Mouse (Mus musculus): Measurements from ENCODE around the gene Kif28.
"Not testable (repeated sequence)": the region's sequence is repeated elsewhere in the genome, so short reads cannot be mapped to it uniquely, and the experiment has no call there.

Kif28 gene

DNA sequence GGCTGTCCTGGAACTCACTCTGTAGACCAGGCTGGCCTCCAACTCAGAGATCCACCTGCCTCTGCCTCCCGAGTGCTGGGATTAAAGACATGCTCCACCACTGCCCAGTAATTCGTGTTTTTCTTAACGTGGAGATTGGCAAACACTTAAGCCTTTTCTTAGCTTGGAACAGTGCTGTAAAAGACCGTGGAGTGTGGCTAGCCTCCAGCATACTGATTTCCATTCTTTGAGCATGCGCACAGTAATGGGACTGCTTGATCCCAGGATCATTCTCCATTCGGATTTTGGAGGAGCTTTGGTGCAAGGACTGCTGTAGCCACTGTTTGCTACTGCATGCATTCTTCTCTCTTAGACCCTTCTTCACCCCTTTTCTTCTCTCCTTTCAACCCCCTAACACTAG lies 55.6 kb downstream of the Kif28 start:
- DNase-seq = no peak

- DNase-seq = no peak
These were observed 56.2 kb downstream of the Kif28 start for GRCm38 (mm10) chr1:179688914-179689313.

- DNase-seq = no peak
These were observed 56.7 kb downstream of the Kif28 start for GRCm38 (mm10) chr1:179688415-179688814.

- peak; percentile 59 to 77 for DNase-seq
These were observed 57.1 kb downstream of the Kif28 start for GRCm38 (mm10) chr1:179687966-179688365.

DNA sequence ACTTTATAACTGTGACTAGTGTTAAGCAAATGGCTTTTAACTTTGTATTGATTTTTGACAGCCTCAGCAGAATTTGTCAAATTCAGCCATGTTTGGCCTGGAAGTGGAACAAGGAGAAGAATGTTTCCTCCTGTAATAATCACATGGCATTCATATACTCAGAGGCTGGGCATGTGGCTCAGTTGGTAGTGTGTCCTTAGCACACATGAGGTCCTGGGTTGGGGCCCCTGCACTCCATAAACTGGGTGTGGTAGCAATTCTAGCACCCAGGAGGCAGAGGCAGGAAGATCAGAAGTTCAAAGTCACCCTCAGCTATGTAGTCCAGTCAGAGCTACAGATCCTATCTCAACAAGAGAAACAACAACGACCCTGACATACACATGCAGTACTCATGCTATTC lies 57.8 kb downstream of the Kif28 start:
- no peak for DNase-seq

- no peak for DNase-seq
These were observed 58.3 kb downstream of the Kif28 start for GRCm38 (mm10) chr1:179686781-179687180.

DNA sequence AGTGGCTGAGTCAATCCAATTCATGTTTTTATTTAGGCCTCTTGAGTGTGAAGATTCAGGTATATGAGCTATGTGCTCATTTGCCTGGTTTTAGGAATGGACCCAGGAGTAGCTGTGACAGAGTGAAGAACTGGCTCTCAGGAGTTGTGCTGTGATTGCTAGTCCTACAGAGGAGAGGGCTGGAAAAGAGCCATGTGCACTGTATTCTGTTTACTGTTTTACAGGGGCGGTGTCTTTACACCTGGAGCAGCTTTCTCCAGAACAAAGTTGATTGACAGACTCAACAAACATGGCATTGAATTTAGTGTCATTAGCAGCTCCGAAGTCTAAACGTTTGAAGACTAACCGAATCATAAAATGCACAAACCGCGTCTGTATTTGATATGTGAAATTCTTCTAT lies 58.7 kb downstream of the Kif28 start:
- no peak for DNase-seq

GRCm38 (mm10) chr1:179682753-179683152 lies 62.3 kb downstream of the Kif28 start:
- not testable (repeated sequence) for DNase-seq

DNA sequence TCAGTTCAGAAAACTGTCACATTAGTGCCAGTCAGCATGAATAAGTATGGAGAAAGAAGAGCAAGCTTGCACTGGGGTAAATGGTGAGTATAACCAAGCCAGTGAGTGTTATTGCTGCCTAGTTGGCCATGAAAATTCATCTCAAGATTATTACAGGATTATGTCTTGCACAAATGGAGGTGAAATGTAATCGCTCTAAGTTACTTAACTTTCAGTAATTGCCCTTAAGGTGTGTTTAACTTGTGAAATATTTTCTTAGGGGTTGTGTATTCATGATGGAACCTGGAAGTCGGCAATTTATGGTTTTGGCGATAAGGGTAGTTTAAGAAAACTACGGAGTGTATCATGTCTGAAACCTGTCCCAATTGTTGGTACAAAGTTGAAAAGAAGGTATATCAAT lies 65.7 kb downstream of the Kif28 start:
- no peak for DNase-seq

DNA sequence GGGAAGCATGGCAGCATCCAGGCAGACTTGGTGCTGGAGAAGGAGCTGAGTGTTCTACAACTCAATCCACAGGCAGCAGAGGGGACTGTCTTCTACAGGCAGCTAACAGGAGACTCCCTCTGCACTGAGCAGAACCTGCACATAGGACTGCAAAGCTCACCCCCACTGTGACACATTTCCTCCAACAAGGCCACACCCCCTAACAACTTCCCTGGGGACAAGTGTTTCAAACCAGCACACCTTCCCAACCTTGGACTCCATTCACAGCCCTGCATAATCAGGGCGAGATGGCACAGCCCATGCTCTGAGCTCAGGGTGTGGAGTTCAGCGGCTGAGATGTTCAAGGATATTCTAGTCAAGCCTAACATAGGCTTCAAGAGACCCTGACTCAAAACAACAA lies 68.0 kb downstream of the Kif28 start:
- DNase-seq = no peak

DNA sequence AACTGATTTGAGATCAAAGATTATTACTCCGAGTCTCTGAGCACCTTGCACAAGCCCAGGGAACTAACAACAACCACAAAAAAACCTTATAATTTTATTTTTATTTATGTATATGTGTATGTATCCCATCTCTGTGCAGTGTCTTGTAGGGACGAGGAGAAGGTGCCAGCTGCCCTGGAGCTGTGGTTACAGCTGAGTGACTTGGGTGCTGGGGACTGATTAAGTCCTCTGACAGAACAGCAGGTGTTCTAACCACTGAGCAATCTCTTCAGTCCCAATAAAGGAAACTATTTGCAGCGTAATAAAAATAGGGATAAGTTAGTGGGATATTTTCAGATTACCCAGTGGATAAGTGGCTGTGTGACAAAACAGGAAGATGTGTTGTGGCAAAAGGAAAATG lies 70.7 kb downstream of the Kif28 start:
- DNase-seq = no peak

DNA sequence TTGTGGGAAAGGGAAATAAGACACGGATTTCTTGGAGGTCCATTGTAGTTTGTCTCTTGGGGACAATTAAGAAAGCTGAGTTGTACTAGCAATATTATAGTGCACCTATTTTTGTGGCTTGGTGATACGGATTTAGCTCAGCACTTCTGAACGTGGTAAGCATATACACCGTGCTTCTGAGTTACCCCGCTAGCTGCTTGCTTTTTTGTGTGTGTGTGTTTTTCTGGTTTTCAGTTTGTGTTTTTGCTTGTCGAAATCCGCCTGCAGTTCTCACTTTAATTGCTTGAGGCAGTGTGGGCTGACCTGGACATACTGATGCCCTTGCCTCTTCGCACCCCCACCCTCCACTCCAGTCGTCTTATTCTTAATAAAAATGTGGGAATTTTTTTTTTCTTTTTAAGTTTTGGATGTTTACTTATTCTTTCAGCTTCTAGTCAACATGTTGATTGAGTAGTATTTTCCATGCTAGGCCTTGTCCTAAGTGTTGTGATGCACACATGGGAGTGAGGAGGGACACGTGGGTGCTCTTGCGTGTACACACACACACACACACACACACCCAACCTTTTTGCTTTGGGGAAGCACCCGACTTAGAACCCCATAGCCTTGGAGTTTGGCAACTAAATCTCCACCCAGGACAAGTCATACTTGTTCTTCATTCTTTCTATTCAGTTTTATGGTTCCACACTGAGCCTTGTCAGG lies 76.1 kb downstream of the Kif28 start:
- no peak for DNase-seq

DNA sequence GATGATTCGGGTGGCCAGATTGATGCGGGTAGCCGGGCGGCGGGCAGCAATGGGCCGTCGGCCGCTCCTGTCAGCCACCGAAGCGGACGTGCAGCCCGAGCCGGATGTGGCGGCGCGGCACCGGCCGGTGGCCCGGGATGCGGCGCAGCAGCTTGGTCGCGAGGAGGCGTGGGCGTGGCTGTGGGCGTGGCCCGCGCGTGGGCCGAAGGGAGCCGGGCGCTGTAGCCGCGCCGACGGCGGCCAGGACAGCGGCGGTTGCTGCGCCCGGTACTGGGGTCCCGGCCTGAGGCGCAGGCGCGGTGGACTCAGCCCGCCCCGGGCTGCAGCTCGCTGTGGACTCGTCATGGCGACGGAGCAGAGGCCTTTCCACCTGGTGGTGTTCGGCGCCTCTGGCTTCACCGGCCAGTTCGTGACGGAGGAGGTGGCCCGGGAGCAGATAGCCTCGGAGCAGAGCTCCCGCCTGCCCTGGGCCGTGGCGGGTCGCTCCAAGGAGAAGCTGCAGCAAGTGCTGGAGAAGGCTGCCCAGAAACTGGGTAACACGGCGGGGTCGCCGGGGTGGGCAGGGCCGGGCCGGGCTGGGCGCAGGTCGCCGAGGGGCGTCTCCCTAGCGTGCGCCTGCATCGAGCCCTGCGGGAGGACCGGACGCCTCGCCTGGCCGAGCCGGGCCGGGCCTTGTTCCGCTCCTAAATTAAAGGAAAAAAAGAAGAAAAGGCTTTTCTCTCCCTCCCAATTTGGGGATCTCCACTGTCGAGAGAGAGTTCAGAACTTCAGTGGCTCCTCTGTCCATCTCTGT lies 76.9 kb downstream of the Kif28 start, which contains the start of gene Sccpdh:
Gene Sccpdh, plus strand, starts transcription at position 198 of the 793 bp plus-strand sequence.
- peak; percentile 82 to 90 for DNase-seq

- no peak for DNase-seq
These were observed 77.6 kb downstream of the Kif28 start for GRCm38 (mm10) chr1:179667450-179667849.

DNA sequence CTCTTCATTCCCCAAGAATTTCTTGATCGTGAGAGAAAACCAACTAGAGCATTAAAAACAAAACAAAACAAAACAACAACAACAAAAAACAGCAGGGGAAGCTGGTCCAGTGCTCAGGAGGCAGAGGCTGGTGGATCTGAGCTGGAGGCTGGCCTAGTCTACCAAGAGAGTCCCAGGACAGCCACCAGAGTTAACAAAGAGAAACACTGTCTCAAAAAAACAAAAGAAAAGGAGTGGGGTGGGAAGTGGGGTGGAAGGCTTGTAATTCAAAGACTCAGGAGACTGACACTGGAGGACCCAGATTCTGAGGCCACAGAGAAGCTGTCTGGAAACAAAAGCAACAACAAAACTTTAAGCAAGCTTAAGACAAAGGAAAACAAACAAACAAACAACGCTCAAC lies 78.1 kb downstream of the Kif28 start:
- DNase-seq = no peak

- DNase-seq = no peak
These were observed 80.7 kb downstream of the Kif28 start for GRCm38 (mm10) chr1:179664309-179664930.

DNA sequence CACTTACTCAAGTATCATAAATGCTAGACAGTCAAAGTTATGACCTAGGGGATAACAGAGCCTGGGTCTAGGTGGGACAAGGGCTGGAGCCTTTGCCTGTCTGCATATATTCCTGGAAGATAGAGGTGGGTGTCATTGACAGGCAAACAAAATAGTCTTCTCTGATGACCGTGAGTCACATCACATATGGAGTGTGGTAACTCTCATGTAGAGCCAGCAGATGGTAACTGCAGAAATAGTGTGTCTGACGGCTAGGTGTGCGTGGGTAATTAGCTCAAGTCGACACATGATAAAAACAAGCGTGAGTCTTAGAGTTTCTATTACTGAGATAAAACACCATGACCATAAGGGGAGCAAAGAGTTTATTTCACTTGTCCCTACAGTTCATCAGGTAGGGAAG lies 82.0 kb downstream of the Kif28 start:
- DNase-seq = no peak

GRCm38 (mm10) chr1:179651224-179651623 lies 93.8 kb downstream of the Kif28 start:
- no peak for DNase-seq

GRCm38 (mm10) chr1:179650284-179650683 lies 94.8 kb downstream of the Kif28 start:
- DNase-seq = no peak

DNA sequence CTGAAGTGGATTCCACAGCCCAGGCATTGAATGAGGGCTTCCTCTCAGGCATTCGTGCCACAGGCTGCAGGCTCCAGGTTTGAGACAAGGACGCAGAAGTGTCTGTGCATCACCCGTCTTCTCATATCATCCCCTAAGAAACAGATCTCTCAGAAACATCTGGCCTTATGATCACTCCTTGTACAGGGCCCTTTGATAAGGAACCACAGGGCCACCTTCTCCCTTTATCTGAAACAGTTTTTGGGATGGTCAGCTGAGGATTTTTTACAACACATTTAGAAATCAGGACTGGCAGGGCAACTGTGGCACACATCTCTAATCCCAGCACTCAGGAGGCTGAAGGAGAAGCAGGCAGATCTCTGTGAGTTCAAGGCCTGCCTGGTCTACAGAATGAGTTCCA lies 95.7 kb downstream of the Kif28 start:
- DNase-seq = no peak

DNA sequence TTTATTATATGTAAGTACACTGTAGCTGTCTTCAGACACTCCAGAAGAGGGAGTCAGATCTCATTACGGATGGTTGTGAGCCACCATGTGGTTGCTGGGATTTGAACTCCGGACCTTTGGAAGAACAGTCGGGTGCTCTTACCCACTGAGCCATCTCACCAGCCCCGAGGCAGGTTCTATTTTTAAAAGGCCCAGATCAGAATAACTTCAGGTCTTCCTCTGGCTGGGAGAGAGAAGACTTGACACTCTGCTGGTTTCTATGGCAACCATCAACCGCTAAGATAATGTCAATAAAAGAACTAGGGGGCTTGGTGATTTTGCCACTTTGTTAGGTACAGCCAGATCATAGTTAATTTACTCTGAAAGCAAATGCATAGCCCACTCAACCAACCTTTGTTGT lies 96.4 kb downstream of the Kif28 start:
- DNase-seq = not testable (repeated sequence)

GRCm38 (mm10) chr1:179645980-179646268 lies 99.1 kb downstream of the Kif28 start:
- no peak for DNase-seq
